Mouse (Mus musculus): ENCODE measurements at regions not wholly inside any gene's neighbourhood (a gene's known extent, or its start where the extent isn't known, plus 50 kb on each side); places are given as distances from the start of the nearest gene placed in this dataset.

- Histone ChIP-seq H3K9ac (ENCODE audit: low read depth, low read length) (no peak overlapping the region), H3K27ac (replicated peaks; ENCODE audit: insufficient read depth, low read depth, low read length) (no peak overlapping the region), H3K79me2 (ENCODE audit: control insufficient read depth, insufficient read depth, low read length) (no peaks in the 10 kb centered on the region), H3K4me1 (ENCODE audit: control insufficient read depth, insufficient read depth, low read length) (no peaks in the 10 kb centered on the region), H3K4me3 (ENCODE audit: insufficient read depth, low read depth, low read length) (no peak overlapping the region), H3K36me3 (ENCODE audit: control insufficient read depth, insufficient read depth, low read length) (no peaks in the 10 kb centered on the region), H3K27me3 (ENCODE audit: control insufficient read depth, insufficient read depth, low read length) (no peaks in the 10 kb centered on the region)
- 47% methylated on average over 1 of the region's 1 CpGs for WGBS
- TF ChIP-seq CTCF (IDR thresholded peaks at IDR 0.05; ENCODE audit: low read depth, low read length) (no peak), POLR2A (IDR thresholded peaks at IDR 0.05; ENCODE audit: extremely low read depth, insufficient read depth, low read length) (no peak)
- no peak for DNase-seq (ENCODE audit: extremely low read depth, low read depth, low spot score)
These were observed 97.3 kb upstream of the Atp1a1 start for GRCm38 (mm10) chr3:101701763-101702173.

- Histone ChIP-seq H3K36me3 (ENCODE audit: control insufficient read depth, insufficient read depth, low read length) (no peaks in the 10 kb centered on the region), H3K27me3 (ENCODE audit: control insufficient read depth, insufficient read depth, low read length) (no peaks in the 10 kb centered on the region), H3K4me1 (ENCODE audit: control insufficient read depth, insufficient read depth, low read length) (no peaks in the 10 kb centered on the region), H3K79me2 (ENCODE audit: control insufficient read depth, insufficient read depth, low read length) (no peaks in the 10 kb centered on the region), H3K9ac (ENCODE audit: low read depth, low read length) (no peak overlapping the region), H3K4me3 (ENCODE audit: insufficient read depth, low read depth, low read length) (no peak overlapping the region), H3K27ac (replicated peaks; ENCODE audit: insufficient read depth, low read depth, low read length) (no peak overlapping the region)
- 58% methylated on average over 10 of the region's 10 CpGs for WGBS
- no peak for TF ChIP-seq POLR2A (IDR thresholded peaks at IDR 0.05; ENCODE audit: extremely low read depth, insufficient read depth, low read length)
- TF ChIP-seq CTCF (IDR thresholded peaks at IDR 0.05; ENCODE audit: low read depth, low read length), result no peak
- DNase-seq (ENCODE audit: extremely low read depth, low read depth, low spot score), result no peak
These were observed 96.6 kb upstream of the Atp1a1 start for GRCm38 (mm10) chr3:101700974-101701610.

- Histone ChIP-seq H3K4me3 (ENCODE audit: insufficient read depth, low read depth, low read length) (no peak overlapping the region), H3K79me2 (ENCODE audit: control insufficient read depth, insufficient read depth, low read length) (no peaks in the 10 kb centered on the region), H3K27me3 (ENCODE audit: control insufficient read depth, insufficient read depth, low read length) (no peaks in the 10 kb centered on the region), H3K36me3 (ENCODE audit: control insufficient read depth, insufficient read depth, low read length) (no peaks in the 10 kb centered on the region), H3K9ac (ENCODE audit: low read depth, low read length) (no peak overlapping the region), H3K4me1 (ENCODE audit: control insufficient read depth, insufficient read depth, low read length) (no peaks in the 10 kb centered on the region), H3K27ac (replicated peaks; ENCODE audit: insufficient read depth, low read depth, low read length) (no peak overlapping the region)
- no peak for DNase-seq (ENCODE audit: extremely low read depth, low read depth, low spot score)
- 75% methylated on average over 12 of the region's 12 CpGs for WGBS
- TF ChIP-seq CTCF (IDR thresholded peaks at IDR 0.05; ENCODE audit: low read depth, low read length) (no peak), POLR2A (IDR thresholded peaks at IDR 0.05; ENCODE audit: extremely low read depth, insufficient read depth, low read length) (no peak)
These were observed 95.6 kb upstream of the Atp1a1 start for GRCm38 (mm10) chr3:101699929-101700681.

GRCm38 (mm10) chr3:101696832-101697231 lies 92.3 kb upstream of the Atp1a1 start:
- TF ChIP-seq CTCF (IDR thresholded peaks at IDR 0.05; ENCODE audit: low read depth, low read length) (no peak), POLR2A (IDR thresholded peaks at IDR 0.05; ENCODE audit: extremely low read depth, insufficient read depth, low read length) (no peak)
- no peak overlapping the region for H3K9ac ChIP-seq (ENCODE audit: low read depth, low read length)
- H3K27ac ChIP-seq (replicated peaks; ENCODE audit: insufficient read depth, low read depth, low read length), result no peak overlapping the region
- no peak overlapping the region for H3K4me3 ChIP-seq (ENCODE audit: insufficient read depth, low read depth, low read length)
- no peak for DNase-seq (ENCODE audit: extremely low read depth, low read depth, low spot score)
- no peaks in the 10 kb centered on the region for H3K36me3 ChIP-seq (ENCODE audit: control insufficient read depth, insufficient read depth, low read length)
- no peaks in the 10 kb centered on the region for H3K27me3 ChIP-seq (ENCODE audit: control insufficient read depth, insufficient read depth, low read length)
- no peaks in the 10 kb centered on the region for H3K79me2 ChIP-seq (ENCODE audit: control insufficient read depth, insufficient read depth, low read length)
- WGBS, result 93% methylated on average over 2 of the region's 2 CpGs
- H3K4me1 ChIP-seq (ENCODE audit: control insufficient read depth, insufficient read depth, low read length), result no peaks in the 10 kb centered on the region

GRCm38 (mm10) chr3:101694311-101694710 lies 89.8 kb upstream of the Atp1a1 start:
- no peak for TF ChIP-seq CTCF (IDR thresholded peaks at IDR 0.05; ENCODE audit: low read depth, low read length)
- TF ChIP-seq POLR2A (IDR thresholded peaks at IDR 0.05; ENCODE audit: extremely low read depth, insufficient read depth, low read length), result no peak
- Histone ChIP-seq H3K79me2 (ENCODE audit: control insufficient read depth, insufficient read depth, low read length) (no peaks in the 10 kb centered on the region), H3K9ac (ENCODE audit: low read depth, low read length) (no peak overlapping the region), H3K27me3 (ENCODE audit: control insufficient read depth, insufficient read depth, low read length) (no peaks in the 10 kb centered on the region), H3K27ac (replicated peaks; ENCODE audit: insufficient read depth, low read depth, low read length) (no peak overlapping the region), H3K4me3 (ENCODE audit: insufficient read depth, low read depth, low read length) (no peak overlapping the region), H3K36me3 (ENCODE audit: control insufficient read depth, insufficient read depth, low read length) (no peaks in the 10 kb centered on the region), H3K4me1 (ENCODE audit: control insufficient read depth, insufficient read depth, low read length) (no peaks in the 10 kb centered on the region)
- 83% methylated on average over 1 of the region's 1 CpGs for WGBS
- DNase-seq (ENCODE audit: extremely low read depth, low read depth, low spot score), result no peak
